Mouse (Mus musculus) heart, embryonic 12.5 days (tissue): ENCODE measurements around the gene Serpina1c. TPM values are rescaled to one million over a fixed set of nuclear protein-coding genes. Genes with fewer than 3 reads are reported as not detected.
"Not testable (repeated sequence)": the region's sequence is repeated elsewhere in the genome, so short reads cannot be mapped to it uniquely, and the experiment has no call there.

Experiments used
- ATAC-seq: fragments of 200-750 bp; cut with Nextera tagmentation; 2 replicates; pipeline ENCODE4 v1.8.0; 2017; ENCODE audit warnings: moderate TSS enrichment, moderate library complexity; ENCODE audit not compliant: insufficient number of reproducible peaks, low FRiP score
- H3K27ac ChIP-seq: fragments of 300-500 bp; sonication (generic); 2 replicates; pipeline ENCODE4 v1.5.1; 2016; ENCODE audit warnings: mild to moderate bottlenecking, moderate library complexity; ENCODE audit not compliant: poor library complexity, severe bottlenecking
- H3K27me3 ChIP-seq: fragments of 300-500 bp; sonication (generic); replicated peaks from 2 replicates; pipeline ENCODE4 v1.6.1; 2016; ENCODE audit warnings: mild to moderate bottlenecking, moderate library complexity
- H3K36me3 ChIP-seq: fragments of 300-500 bp; sonication (generic); 2 replicates; pipeline ENCODE4 v1.6.1; 2016; ENCODE audit warnings: mild to moderate bottlenecking, moderate library complexity
- H3K4me1 ChIP-seq: fragments of 300-500 bp; sonication (generic); replicated peaks from 2 replicates; pipeline ENCODE4 v1.6.1; 2016; ENCODE audit warnings: mild to moderate bottlenecking
- H3K4me2 ChIP-seq: fragments of 300-500 bp; sonication (generic); 2 replicates; pipeline ENCODE4 v1.6.1; 2016; ENCODE audit warnings: mild to moderate bottlenecking, moderate library complexity
- H3K4me3 ChIP-seq: fragments of 300-500 bp; sonication (generic); 2 replicates; pipeline ENCODE4 v1.5.1; 2016; ENCODE audit warnings: mild to moderate bottlenecking
- H3K9ac ChIP-seq: fragments of 300-500 bp; sonication (generic); 2 replicates; pipeline ENCODE4 v1.6.1; 2016; ENCODE audit warnings: mild to moderate bottlenecking, moderate library complexity
- H3K9me3 ChIP-seq: fragments of 300-500 bp; sonication (generic); replicated peaks from 2 replicates; pipeline ENCODE4 v1.6.1; 2016; ENCODE audit warnings: mild to moderate bottlenecking, moderate library complexity
- WGBS: fragments of 180-500 bp; shearing (Covaris S2); methylation state at CpG from one replicate; pipeline ENCODE4 v1.1.7; 2016; 5-methylcytosine and 5-hydroxymethylcytosine counted together
- polyA plus RNA-seq: library from polyadenylated mRNA; unstranded; fragments of >200 nt; fragmentation: Nextera tagmentation; extraction: Ambion mirVana; gene quantifications from 2 replicates; pipeline ENCODE4 v1.2.1, GENCODE M21; 2016

Serpina1c gene
- polyA plus RNA-seq = 0.34 TPM in 1 of 2 replicates, not detected in the other

DNA sequence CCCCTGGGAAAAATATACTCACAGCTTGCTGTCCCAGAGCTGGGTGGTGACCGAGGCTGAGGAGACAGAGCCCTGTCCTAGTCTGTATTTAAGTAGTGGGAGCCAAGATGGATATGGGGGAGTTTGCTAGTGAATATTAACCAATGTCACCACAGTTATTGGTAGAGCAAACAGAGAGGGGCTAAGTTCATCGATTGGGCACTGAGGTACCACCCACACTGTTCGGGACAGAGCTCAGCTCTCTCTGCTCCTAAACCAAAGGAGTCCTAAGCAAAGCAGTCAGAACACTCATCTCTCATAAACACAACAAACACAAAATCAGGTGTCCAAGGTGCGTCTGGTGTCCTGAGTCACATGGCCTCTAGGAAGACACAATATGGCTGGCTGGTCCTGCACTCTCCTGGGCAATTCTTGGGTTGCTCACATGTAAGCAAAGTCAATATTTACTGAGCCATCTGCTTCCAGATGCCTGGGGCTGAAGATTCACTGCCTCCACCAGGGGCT, at the start of gene Serpina1c:
TSS of gene Serpina1c (minus strand) at position 51 of the 504 bp plus-strand sequence.
- H3K9ac ChIP-seq, H3K27ac ChIP-seq, H3K36me3 ChIP-seq, ATAC-seq, H3K4me1 ChIP-seq, H3K4me3 ChIP-seq, H3K27me3 ChIP-seq, H3K4me2 ChIP-seq: not testable (repeated sequence)
- peaks cover 17% of the 10 kb centered on the region for H3K9me3 ChIP-seq
- 76% methylated on average over 4 of the region's 4 CpGs for WGBS

DNA sequence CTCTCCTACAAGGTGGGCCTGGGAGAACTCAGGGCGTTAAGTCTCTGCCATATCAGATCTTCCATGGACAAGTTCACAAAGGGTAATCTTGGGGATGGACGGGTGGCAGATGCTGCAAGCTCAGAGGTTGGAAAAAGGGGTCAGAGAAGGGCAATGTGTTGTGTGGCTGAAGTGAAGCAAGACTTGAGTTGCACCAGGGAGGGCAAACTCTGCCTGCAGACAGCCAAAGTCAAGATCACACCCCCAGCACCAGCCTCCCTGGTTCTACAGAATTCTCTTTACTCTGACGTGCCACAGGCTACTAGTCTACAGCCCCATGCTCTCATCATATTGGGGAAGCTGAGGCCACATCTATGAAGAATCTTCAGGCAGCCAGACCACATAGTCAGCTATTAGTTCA, 48.3 kb upstream of the Serpina1c start:
- WGBS = 60% methylated on average over 3 of the region's 3 CpGs
- not testable (repeated sequence) for H3K4me1 ChIP-seq, H3K36me3 ChIP-seq, H3K9me3 ChIP-seq, ATAC-seq, H3K27ac ChIP-seq, H3K27me3 ChIP-seq, H3K4me3 ChIP-seq, H3K4me2 ChIP-seq, H3K9ac ChIP-seq

DNA sequence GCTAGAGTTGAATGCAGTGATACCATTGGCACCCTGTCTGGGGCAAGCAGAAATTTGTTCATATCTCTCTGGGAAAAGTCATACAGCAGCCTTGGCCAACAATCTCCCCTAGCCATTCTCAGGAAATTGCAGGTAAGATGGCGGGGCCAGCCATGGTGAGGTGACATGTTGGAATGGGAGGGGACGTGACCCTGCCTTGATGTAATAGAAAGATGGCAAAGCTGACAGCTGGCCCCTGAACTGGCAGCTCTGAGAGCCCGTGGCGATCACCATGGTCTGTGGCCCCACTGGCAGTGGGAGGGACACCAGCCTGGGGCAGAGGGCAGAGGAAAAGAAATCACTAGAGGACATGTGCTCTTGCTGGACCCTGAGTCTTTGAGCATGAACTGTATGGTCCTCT, 41.6 kb upstream of the Serpina1c start:
- no peak for ATAC-seq
- no peak overlapping the region for H3K4me2 ChIP-seq
- H3K4me1 ChIP-seq = no peaks in the 10 kb centered on the region
- no peak overlapping the region for H3K9ac ChIP-seq
- H3K27ac ChIP-seq = no peak overlapping the region
- H3K27me3 ChIP-seq = no peaks in the 10 kb centered on the region
- no peak overlapping the region for H3K4me3 ChIP-seq
- WGBS = 74% methylated on average over 4 of the region's 4 CpGs
- H3K36me3 ChIP-seq = no peaks in the 10 kb centered on the region
- H3K9me3 ChIP-seq = peaks cover 45% of the 10 kb centered on the region

DNA sequence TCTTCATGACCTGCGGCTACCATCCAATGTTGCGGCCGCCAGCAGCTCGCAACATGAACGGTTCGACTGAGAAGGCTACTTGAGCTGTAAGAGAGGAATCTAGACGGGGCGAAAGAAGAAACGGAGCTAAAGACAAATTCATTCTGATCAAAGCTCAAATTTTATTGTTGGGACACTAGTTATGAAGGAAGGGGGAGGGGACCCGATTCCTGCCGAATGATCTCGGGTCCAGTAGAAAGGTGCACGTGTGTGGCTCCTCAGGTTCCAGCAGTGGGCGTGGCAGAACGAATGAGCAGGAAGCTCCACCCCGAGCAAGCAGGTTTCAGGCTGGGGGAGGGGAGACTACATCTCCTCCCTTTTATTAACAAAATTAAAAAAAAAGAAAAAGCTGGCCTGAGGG, 4.5 kb upstream of the Serpina1c start:
- peaks cover 11% of the 10 kb centered on the region; the same call in 1 of the 2 replicates for H3K9me3 ChIP-seq
- not testable (repeated sequence) for H3K36me3 ChIP-seq, H3K4me2 ChIP-seq, H3K27me3 ChIP-seq, ATAC-seq, H3K27ac ChIP-seq, H3K4me1 ChIP-seq, H3K9ac ChIP-seq, H3K4me3 ChIP-seq
- WGBS = 88% methylated on average over 12 of the region's 16 CpGs

DNA sequence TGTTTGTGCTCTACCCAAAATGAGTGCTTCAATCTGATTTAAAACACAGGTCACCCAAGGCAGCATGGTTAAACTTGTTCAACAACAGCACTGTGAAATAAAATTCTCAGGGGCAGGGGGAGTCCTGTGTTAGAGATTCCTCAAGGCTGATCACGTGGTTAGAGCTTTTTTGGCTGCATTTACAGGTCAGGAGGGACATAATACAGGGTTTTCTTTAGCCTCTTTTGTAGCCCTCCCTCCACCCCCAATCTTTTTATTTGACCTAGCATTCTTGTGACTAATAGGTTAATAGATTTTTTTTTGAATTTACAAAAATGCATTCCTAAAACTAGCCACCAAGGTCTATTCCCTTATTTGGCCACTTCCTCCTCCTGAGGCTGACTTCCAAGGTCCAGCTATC, 3.1 kb upstream of the Serpina1c start:
- H3K9me3 ChIP-seq = peaks cover 11% of the 10 kb centered on the region; the same call in 1 of the 2 replicates
- 47% methylated on average over 1 of the region's 1 CpGs for WGBS
- ATAC-seq, H3K4me1 ChIP-seq, H3K27ac ChIP-seq, H3K4me2 ChIP-seq, H3K36me3 ChIP-seq, H3K9ac ChIP-seq, H3K27me3 ChIP-seq, H3K4me3 ChIP-seq: not testable (repeated sequence)

DNA sequence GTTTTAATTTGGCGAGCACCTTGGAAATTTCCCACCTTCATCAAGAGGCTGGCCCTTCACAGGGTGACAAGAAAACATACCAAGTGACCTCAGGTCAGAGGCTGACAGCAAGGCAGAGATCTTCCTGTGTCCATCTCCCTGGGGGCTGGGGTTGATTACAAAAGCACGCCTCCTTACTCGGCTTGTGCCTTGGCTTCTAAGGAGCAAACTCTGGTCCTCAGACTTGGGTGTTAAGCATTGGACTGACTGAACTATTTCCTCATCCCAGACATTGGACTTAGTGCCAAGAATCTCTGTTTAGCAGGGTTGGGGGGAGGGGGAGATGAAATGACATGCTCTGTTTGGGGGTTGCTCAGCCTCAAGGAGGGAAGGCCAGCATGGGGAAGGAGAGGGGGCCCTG, 2.8 kb downstream of the Serpina1c start:
- ATAC-seq, H3K4me1 ChIP-seq, H3K27ac ChIP-seq, H3K9ac ChIP-seq, H3K4me2 ChIP-seq, H3K27me3 ChIP-seq, H3K4me3 ChIP-seq, H3K36me3 ChIP-seq: not testable (repeated sequence)
- 78% methylated on average over 3 of the region's 3 CpGs for WGBS
- peaks cover 17% of the 10 kb centered on the region for H3K9me3 ChIP-seq

DNA sequence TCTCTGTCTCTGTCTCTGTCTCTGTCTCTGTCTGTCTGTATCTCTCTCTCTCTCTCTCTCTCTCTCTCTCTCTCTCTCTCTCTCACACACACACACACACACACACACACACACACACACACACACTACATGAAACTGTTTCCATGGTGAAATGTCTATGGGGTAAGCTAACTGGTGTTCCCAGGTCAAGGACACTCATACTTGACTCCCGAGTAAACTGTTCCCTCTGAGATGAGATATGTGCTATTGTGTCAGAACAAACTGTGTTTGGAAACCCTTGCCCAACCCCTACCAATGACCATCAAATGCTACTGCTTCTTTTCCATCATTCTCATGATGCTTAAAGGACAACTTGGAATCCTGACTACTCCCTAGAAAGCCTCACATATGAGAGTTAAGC, 37.8 kb downstream of the Serpina1c start:
- ATAC-seq = not testable (repeated sequence)

DNA sequence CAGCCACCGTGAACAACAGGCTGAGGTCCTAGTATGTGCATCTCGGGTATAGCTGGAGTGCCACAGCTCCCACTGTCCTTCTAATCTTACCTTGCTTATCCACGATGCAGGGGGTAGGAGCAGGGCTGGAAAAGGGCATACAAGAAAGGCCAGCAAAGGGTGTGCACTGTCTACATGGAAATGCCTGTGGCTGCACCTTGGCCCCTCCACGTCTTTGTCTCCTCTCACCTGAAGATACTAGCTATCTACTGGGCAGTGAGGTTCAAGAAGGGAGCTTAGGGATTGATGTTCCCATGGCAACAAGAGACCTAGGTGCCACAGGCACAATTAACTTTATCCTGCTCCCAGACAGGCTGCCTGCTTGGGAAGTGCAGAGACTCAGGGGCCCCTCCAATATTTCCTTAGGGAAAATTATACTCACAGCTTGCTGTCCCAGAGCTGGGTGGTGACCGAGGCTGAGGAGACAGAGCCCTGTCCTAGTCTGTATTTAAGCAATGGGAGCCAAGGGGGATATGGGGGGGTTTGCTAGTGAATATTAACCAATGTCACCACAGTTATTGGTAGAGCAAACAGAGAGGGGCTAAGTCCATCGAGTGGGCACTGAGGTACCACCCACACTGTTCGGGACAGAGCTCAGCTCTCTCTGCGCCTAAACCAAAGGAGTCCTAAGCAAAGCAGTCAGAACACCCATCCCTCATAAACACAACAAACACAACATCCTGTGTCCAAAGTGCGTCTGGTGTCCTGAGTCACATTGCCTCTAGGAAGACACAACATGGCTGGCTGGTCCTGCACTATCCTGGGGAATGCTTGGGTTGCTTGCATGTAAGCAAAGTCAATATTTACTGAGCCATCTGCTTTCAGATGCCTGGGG, 41.3 kb downstream of the Serpina1c start, which contains the start of gene Serpina1a:
TSS of gene Serpina1a (minus strand) at position 462 of the 874 bp plus-strand sequence.
- 66% methylated on average over 9 of the region's 9 CpGs for WGBS
- H3K36me3 ChIP-seq, H3K9ac ChIP-seq, H3K4me2 ChIP-seq, H3K4me1 ChIP-seq, H3K4me3 ChIP-seq, H3K27me3 ChIP-seq, ATAC-seq, H3K27ac ChIP-seq: not testable (repeated sequence)
- H3K9me3 ChIP-seq = peaks cover 37% of the 10 kb centered on the region

More for the DNA sequence above, 37.8 kb downstream of the Serpina1c start:
- peaks cover 36% of the 10 kb centered on the region for H3K9me3 ChIP-seq
- not testable (repeated sequence) for H3K27me3 ChIP-seq, H3K4me2 ChIP-seq, H3K9ac ChIP-seq, H3K4me3 ChIP-seq, H3K27ac ChIP-seq, H3K4me1 ChIP-seq, H3K36me3 ChIP-seq
- WGBS = 62% methylated on average over 1 of the region's 1 CpGs

DNA sequence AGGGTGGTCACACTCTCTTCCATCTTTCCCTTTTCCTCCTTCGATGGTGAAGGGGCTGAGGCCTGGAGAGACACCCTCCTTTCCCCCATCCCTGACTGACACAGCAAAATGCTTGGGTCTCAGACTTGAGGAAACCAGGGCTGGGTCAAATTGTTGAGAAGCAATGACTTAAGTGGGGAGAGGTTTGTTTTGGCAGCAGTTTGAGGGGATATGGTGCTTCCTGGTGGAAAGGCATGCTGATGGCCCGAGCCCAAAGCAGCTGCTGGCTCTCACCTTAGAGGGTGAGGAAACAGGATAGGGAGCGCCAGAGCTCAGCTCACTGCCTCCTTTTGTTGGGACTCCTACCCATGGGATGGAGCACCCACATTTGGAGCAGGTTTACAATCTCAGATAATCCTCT, 43.7 kb downstream of the Serpina1c start:
- ATAC-seq = no peak
- Histone ChIP-seq H3K4me3 (no peak overlapping the region), H3K4me1 (no peaks in the 10 kb centered on the region), H3K27ac (no peak overlapping the region), H3K27me3 (no peaks in the 10 kb centered on the region), H3K4me2 (no peak overlapping the region), H3K9ac (no peak overlapping the region), H3K9me3 (peaks cover 33% of the 10 kb centered on the region), H3K36me3 (no peaks in the 10 kb centered on the region)
- 68% methylated on average over 3 of the region's 3 CpGs for WGBS

DNA sequence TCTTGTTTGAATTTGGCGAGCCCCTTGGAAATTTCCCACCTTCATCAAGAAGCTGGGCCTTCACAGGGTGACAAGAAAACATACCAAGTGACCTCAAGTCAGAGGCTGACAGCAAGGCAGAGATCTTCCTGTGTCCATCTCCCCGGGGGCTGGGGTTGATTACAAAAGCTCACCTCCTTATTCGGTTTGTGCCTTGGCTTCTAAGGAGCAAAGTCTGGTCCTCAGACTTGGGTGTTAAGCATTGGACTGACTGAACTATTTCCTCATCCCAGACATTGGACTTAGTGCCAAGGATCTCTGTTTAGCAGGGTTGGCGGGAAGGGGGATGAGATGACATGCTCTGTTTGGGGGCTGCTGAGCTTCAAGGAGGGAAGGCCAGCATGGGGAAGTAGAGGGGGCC, 44.1 kb downstream of the Serpina1c start:
- H3K9me3 ChIP-seq = peaks cover 31% of the 10 kb centered on the region
- not testable (repeated sequence) for ATAC-seq, H3K4me3 ChIP-seq, H3K27me3 ChIP-seq, H3K27ac ChIP-seq, H3K36me3 ChIP-seq, H3K9ac ChIP-seq, H3K4me1 ChIP-seq, H3K4me2 ChIP-seq
- 62% methylated on average over 3 of the region's 4 CpGs for WGBS

DNA sequence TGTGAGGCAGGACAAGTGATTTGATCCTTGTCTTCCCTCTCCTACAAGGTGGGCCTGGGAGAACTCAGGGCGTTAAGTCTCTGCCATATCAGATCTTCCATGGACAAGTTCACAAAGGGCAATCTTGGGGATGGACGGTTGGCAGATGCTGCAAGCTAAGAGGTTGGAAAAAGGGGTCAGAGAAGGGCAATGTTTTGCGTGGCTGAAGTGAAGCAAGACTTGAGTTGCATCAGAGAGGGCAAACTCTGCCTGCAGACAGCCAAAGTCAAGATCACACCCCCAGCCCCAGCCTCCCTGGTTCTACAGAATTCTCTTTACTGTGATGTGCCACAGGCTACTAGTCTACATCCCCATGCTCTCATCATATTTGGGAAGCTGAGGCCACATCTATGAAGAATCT, 45.1 kb downstream of the Serpina1c start:
- ATAC-seq, H3K4me1 ChIP-seq: not testable (repeated sequence)
- WGBS = 57% methylated on average over 3 of the region's 3 CpGs

More for the DNA sequence above, 45.1 kb downstream of the Serpina1c start:
- H3K9me3 ChIP-seq = peaks cover 26% of the 10 kb centered on the region
- not testable (repeated sequence) for H3K27me3 ChIP-seq, H3K27ac ChIP-seq, H3K4me2 ChIP-seq, H3K36me3 ChIP-seq, H3K4me3 ChIP-seq, H3K9ac ChIP-seq
